Mouse (Mus musculus) midbrain, postnatal 0 days (tissue): ENCODE results near the gene Scaf1. TPM values are rescaled to one million over a fixed set of nuclear protein-coding genes. Genes with fewer than 3 reads are reported as not detected.

Experiments
- ATAC-seq: fragments of 200-750 bp; cut with Nextera tagmentation; 2 replicates; pipeline ENCODE4 v1.8.0; 2017; ENCODE audit warnings: moderate number of reproducible peaks, mild to moderate bottlenecking, moderate TSS enrichment, moderate library complexity; ENCODE audit not compliant: low FRiP score
- DNase-seq: peaks from one replicate; pipeline ENCODE4 v3.0.0-alpha.2; 2015; ENCODE audit warnings: low spot score
- H3K27ac ChIP-seq: fragments of 300-500 bp; sonication (generic); 2 replicates; pipeline ENCODE4 v1.5.1; 2014; ENCODE audit warnings: low read depth, mild to moderate bottlenecking, low read length, mixed read lengths
- H3K27me3 ChIP-seq: fragments of 300-500 bp; sonication (generic); 2 replicates; pipeline ENCODE4 v1.6.1; 2014; ENCODE audit warnings: low read length, control low read depth, mixed read lengths; ENCODE audit not compliant: insufficient read depth
- H3K36me3 ChIP-seq: fragments of 300-500 bp; sonication (generic); 2 replicates; pipeline ENCODE4 v1.6.1; 2014; ENCODE audit warnings: low read length, control low read depth, mixed read lengths; ENCODE audit not compliant: insufficient read depth
- H3K4me1 ChIP-seq: fragments of 300-500 bp; sonication (generic); 2 replicates; pipeline ENCODE4 v1.6.1; 2014; ENCODE audit warnings: mild to moderate bottlenecking, control low read depth, antibody characterized with exemption, low read length, mixed read lengths; ENCODE audit not compliant: insufficient read depth
- H3K4me2 ChIP-seq: fragments of 300-500 bp; sonication (generic); 2 replicates; pipeline ENCODE4 v1.6.1; 2014; ENCODE audit warnings: low read depth, mild to moderate bottlenecking, low read length, mixed read lengths; ENCODE audit not compliant: poor library complexity, severe bottlenecking
- H3K4me3 ChIP-seq: fragments of 300-500 bp; sonication (generic); 2 replicates; pipeline ENCODE4 v1.5.1; 2014; ENCODE audit warnings: low read depth, mild to moderate bottlenecking, low read length, moderate library complexity
- H3K9ac ChIP-seq: fragments of 300-500 bp; sonication (generic); replicated peaks from 2 replicates; pipeline ENCODE4 v1.6.1; 2014; ENCODE audit warnings: mild to moderate bottlenecking, low read length, moderate library complexity, mixed read lengths; ENCODE audit not compliant: poor library complexity, severe bottlenecking
- H3K9me3 ChIP-seq: fragments of 300-500 bp; sonication (generic); 2 replicates; pipeline ENCODE4 v1.6.1; 2016; ENCODE audit warnings: low read length, control low read depth
- CTCF ChIP-seq: IDR thresholded peaks from 2 replicates; pipeline ENCODE4 v1.5.1; 2016; ENCODE audit warnings: antibody characterized with exemption, mild to moderate bottlenecking
- WGBS: fragments of 180-500 bp; shearing (Covaris S2); extraction: QIAGEN DNeasy Blood & Tissue Kit; methylation state at CpG from one replicate; pipeline ENCODE4 v1.1.7; 2014; 5-methylcytosine and 5-hydroxymethylcytosine counted together
- polyA plus RNA-seq: library from polyadenylated mRNA; unstranded; fragments of >200 nt; fragmentation: Nextera tagmentation; extraction: Ambion mirVana; gene quantifications from 2 replicates; pipeline ENCODE4 v1.2.1, GENCODE M21; 2015
- total RNA-seq: library from RNA; depleted of rRNA; stranded (reverse); fragments of >200 nt; gene quantifications from 2 replicates; pipeline ENCODE4 v1.2.3, GENCODE M21; 2014

Scaf1 gene
- total and polyA plus RNA-seq, 2 experiments from 2014 or later = 53.3 to 90.9 TPM

- Histone ChIP-seq H3K36me3 (peaks cover 33% of the 10 kb centered on the region), H3K4me2 (no peak overlapping the region), H3K27ac (no peak overlapping the region), H3K9ac (no peak overlapping the region), H3K27me3 (no peaks in the 10 kb centered on the region), H3K4me3 (no peak overlapping the region), H3K9me3 (no peaks in the 10 kb centered on the region), H3K4me1 (no peaks in the 10 kb centered on the region)
- DNase-seq = no peak
- no peak for TF ChIP-seq CTCF
- WGBS = 85% methylated on average over 8 of the region's 8 CpGs
- no peak for ATAC-seq
Measured at GRCm38 (mm10) chr7:44959281-44959680, 56.9 kb downstream of the Scaf1 start.

DNA sequence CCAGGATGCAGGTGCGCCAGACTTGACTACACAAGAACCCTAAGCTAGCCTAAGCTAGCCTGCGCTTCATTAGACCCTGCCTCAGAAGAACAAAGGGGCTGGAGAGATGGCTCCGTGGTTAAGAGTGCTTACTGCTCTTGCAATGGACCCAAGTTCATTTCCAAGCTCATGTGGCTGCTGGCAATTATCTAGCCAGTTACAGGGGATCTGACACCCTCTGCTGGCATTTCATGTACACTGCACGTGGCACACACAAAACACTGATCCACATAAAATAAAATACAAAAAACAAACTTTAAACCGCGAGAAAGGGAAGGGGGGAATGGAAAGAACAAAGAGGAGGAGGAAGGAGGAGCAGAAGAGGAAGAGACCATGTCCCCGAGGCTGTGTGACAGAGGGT is 58.0 kb downstream of the Scaf1 start:
- Histone ChIP-seq H3K4me1 (no peaks in the 10 kb centered on the region), H3K9ac (no peak overlapping the region), H3K27me3 (no peaks in the 10 kb centered on the region), H3K27ac (no peak overlapping the region), H3K36me3 (peaks cover 33% of the 10 kb centered on the region), H3K9me3 (no peaks in the 10 kb centered on the region), H3K4me2 (no peak overlapping the region), H3K4me3 (no peak overlapping the region)
- DNase-seq = peak; percentile 72
- ATAC-seq = no peak
- 56% methylated on average over 7 of the region's 7 CpGs for WGBS
- peak; percentile 82 for TF ChIP-seq CTCF

DNA sequence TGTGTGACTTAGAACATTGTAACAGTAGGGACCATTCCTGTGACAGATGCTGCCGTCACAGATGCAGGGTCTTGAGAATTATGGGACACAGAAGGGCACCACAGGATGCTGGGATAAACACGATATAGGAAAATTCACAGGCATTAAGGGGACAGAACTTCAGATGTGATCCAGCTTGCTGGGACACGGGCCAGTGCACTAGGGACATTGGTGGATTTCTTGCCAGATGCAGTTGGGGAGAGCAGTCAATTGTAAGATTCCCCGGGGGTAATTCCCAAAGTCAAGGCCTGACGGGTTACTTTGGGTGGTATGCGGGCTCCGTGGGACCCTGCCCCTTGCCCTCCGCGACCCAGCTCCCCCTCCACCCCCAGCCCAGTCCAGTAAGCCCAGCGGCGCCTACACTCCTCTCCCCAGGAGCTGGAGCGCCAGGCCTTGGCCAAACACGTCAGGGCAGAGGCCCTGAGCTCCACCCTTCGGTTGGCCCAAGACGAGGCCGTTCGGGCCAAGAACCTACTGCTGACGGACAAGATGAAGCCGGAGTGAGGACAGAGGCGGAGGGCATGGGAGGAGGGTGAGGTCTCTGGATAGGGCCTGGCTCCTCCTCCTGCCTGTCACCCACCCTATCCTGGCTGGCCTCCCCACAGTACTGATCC is 58.9 kb downstream of the Scaf1 start:
- Histone ChIP-seq H3K4me2 (no peak overlapping the region), H3K9ac (no peak overlapping the region), H3K4me1 (no peaks in the 10 kb centered on the region), H3K27ac (no peak overlapping the region), H3K36me3 (peaks cover 25% of the 10 kb centered on the region), H3K4me3 (no peak overlapping the region), H3K9me3 (no peaks in the 10 kb centered on the region), H3K27me3 (no peaks in the 10 kb centered on the region)
- no peak for TF ChIP-seq CTCF
- ATAC-seq (no peak), DNase-seq (no peak)
- 72% methylated on average over 20 of the region's 20 CpGs for WGBS

GRCm38 (mm10) chr7:44956266-44956665 is 59.9 kb downstream of the Scaf1 start:
- H3K9ac ChIP-seq = no peak overlapping the region
- TF ChIP-seq CTCF = no peak
- H3K4me3 ChIP-seq = no peak overlapping the region
- H3K9me3 ChIP-seq = no peaks in the 10 kb centered on the region
- no peak overlapping the region for H3K4me2 ChIP-seq
- no peak for DNase-seq
- no peak for ATAC-seq
- peaks cover 4% of the 10 kb centered on the region; the same call in 1 of the 2 replicates for H3K27me3 ChIP-seq
- 62% methylated on average over 6 of the region's 6 CpGs for WGBS
- H3K36me3 ChIP-seq = peaks cover 16% of the 10 kb centered on the region
- no peaks in the 10 kb centered on the region for H3K4me1 ChIP-seq
- H3K27ac ChIP-seq = no peak overlapping the region

- 50% methylated on average over 5 of the region's 5 CpGs for WGBS
- H3K4me2 ChIP-seq = no peak overlapping the region
- no peaks in the 10 kb centered on the region for H3K9me3 ChIP-seq
- H3K27me3 ChIP-seq = peaks cover 8% of the 10 kb centered on the region; the same call in 1 of the 2 replicates
- no peak overlapping the region for H3K27ac ChIP-seq
- no peak overlapping the region for H3K4me3 ChIP-seq
- H3K9ac ChIP-seq = no peak overlapping the region
- peak; percentile 70 for TF ChIP-seq CTCF
- no peaks in the 10 kb centered on the region for H3K4me1 ChIP-seq
- DNase-seq (no peak), ATAC-seq (no peak)
- H3K36me3 ChIP-seq = peaks cover 9% of the 10 kb centered on the region; the same call in 1 of the 2 replicates
Measured at GRCm38 (mm10) chr7:44955628-44956027, 60.5 kb downstream of the Scaf1 start.

DNA sequence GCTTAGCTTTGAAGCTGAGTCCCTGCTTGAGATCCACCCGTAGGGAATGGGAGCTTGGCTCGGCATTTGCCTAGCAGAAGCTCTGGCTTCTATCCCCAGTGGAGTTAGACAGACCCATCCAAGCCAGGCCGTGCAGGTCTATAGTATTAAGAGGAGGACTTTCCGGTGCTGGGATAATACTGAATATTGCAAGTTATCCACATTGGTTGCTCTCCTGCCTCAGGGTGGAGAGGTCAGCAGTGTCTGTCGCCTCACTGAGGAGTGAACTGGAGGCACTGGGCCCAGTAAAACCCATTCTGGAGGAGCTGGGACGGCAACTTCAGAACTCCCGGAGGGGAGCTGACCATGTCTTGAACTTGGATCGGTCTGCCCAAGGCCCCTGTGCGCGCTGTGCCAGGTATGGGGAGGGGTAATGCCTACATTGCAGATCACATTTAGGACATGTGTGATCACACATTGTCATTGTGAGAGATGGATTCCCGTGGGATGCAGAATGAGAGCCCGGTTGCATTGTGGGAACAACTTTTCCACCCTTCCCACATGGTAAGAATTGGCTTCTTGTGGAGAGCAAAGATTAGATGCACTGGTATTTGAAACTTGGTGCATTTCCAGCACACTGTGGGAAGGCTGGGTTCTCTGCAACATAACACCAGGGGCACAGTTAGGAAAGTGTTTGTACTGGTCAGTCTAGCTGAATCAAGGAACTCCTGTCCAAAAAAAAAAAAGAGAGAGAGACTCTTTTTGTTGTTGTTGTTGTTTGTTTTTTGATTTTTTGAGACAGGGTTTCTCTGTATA is 61.9 kb downstream of the Scaf1 start:
- Histone ChIP-seq H3K4me3 (no peak overlapping the region), H3K27me3 (peaks cover 15% of the 10 kb centered on the region), H3K4me2 (no peak overlapping the region), H3K27ac (no peak overlapping the region), H3K36me3 (peaks cover 5% of the 10 kb centered on the region; the same call in 1 of the 2 replicates), H3K9ac (no peak overlapping the region), H3K4me1 (no peaks in the 10 kb centered on the region), H3K9me3 (no peaks in the 10 kb centered on the region)
- WGBS = 84% methylated on average over 12 of the region's 12 CpGs
- DNase-seq (no peak), ATAC-seq (no peak)
- no peak for TF ChIP-seq CTCF
